Mouse (Mus musculus): ENCODE data around the gene Gabrb3.

GRCm38 (mm10) chr7:57597341-57597740 is 177.8 kb downstream of the Gabrb3 start:
- TF ChIP-seq GATA1 (IDR thresholded peaks at IDR 0.05; ENCODE audit: borderline replicate concordance, low read length) (no peak), FLI1 (IDR thresholded peaks at IDR 0.05; ENCODE audit: low read length) (no peak)

All from megakaryocyte, embryonic 14.5 days (primary cell).